Mouse (Mus musculus) neural tube, embryonic 12.5 days (tissue): ENCODE data around the gene Pde4dip. TPM values are rescaled to one million over a fixed set of nuclear protein-coding genes. Genes with fewer than 3 reads are reported as not detected.

ENCODE experiments used
- ATAC-seq: fragments of 200-750 bp; cut with Nextera tagmentation; 2 replicates; pipeline ENCODE4 v1.8.0; 2017; ENCODE audit warnings: low read depth, mild to moderate bottlenecking, moderate TSS enrichment, moderate library complexity; ENCODE audit not compliant: low FRiP score
- H3K27ac ChIP-seq: fragments of 300-500 bp; sonication (generic); 2 replicates; pipeline ENCODE4 v1.5.1; 2016
- H3K27me3 ChIP-seq: fragments of 300-500 bp; sonication (generic); replicated peaks from 2 replicates; pipeline ENCODE4 v1.6.1; 2016; ENCODE audit warnings: mild to moderate bottlenecking
- H3K36me3 ChIP-seq: fragments of 300-500 bp; sonication (generic); 2 replicates; pipeline ENCODE4 v1.6.1; 2016; ENCODE audit warnings: mild to moderate bottlenecking
- H3K4me1 ChIP-seq: fragments of 300-500 bp; sonication (generic); 2 replicates; pipeline ENCODE4 v1.6.1; 2016
- H3K4me2 ChIP-seq: fragments of 300-500 bp; sonication (generic); replicated peaks from 2 replicates; pipeline ENCODE4 v1.6.1; 2016; ENCODE audit warnings: mild to moderate bottlenecking
- H3K4me3 ChIP-seq: fragments of 300-500 bp; sonication (generic); 2 replicates; pipeline ENCODE4 v1.5.1; 2016
- H3K9ac ChIP-seq: fragments of 300-500 bp; sonication (generic); 2 replicates; pipeline ENCODE4 v1.6.1; 2016; ENCODE audit warnings: mild to moderate bottlenecking
- H3K9me3 ChIP-seq: fragments of 300-500 bp; sonication (generic); 2 replicates; pipeline ENCODE4 v1.6.1; 2016; ENCODE audit warnings: mild to moderate bottlenecking
- whole genome bisulfite sequencing: fragments of 180-500 bp; shearing (Covaris S2); methylation state at CpG from one replicate; pipeline ENCODE4 v1.1.7; 2016; 5-methylcytosine and 5-hydroxymethylcytosine counted together
- polyA plus RNA-seq: library from polyadenylated mRNA; unstranded; fragments of >200 nt; fragmentation: Nextera tagmentation; extraction: Ambion mirVana; gene quantifications from 2 replicates; pipeline ENCODE4 v1.2.1, GENCODE M21; 2016

The Pde4dip gene
- polyA plus RNA-seq, 1 experiment from 2014 or later: 60.1 TPM

GRCm38 (mm10) chr3:97805559-97805958 is 82.9 kb downstream of the Pde4dip start:
- WGBS: 91% methylated on average over 2 of the region's 2 CpGs

DNA sequence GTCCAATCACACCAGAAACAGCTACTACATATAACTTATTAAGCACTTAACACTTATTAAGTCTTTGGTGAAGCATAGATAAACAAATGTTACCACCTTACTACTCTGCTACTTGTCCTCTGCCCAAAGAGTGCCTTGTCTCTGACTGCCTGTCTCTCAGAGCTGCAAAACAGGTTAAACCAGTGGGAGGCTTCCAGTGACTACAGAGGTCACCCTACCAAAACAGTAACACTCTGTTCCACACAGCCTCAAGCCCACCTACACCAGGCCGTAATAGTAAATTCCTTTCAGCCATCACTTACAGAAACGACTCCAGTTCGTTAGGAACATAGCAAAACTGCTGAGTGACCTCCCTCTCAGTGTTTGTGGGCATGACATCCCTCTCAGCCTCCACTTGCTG is 84.8 kb downstream of the Pde4dip start:
- Histone ChIP-seq H3K36me3 (no peaks in the 10 kb centered on the region), H3K27me3 (no peaks in the 10 kb centered on the region), H3K9ac (no peak overlapping the region), H3K4me2 (no peak overlapping the region), H3K27ac (no peak overlapping the region), H3K9me3 (no peaks in the 10 kb centered on the region), H3K4me3 (no peak overlapping the region), H3K4me1 (no peaks in the 10 kb centered on the region)
- ATAC-seq: no peak
- WGBS: 56% methylated on average over 3 of the region's 3 CpGs

More at GRCm38 (mm10) chr3:97805559-97805958, 82.9 kb downstream of the Pde4dip start:
- no peak for ATAC-seq
- H3K36me3 ChIP-seq: no peaks in the 10 kb centered on the region
- H3K27me3 ChIP-seq: no peaks in the 10 kb centered on the region
- no peak overlapping the region for H3K4me3 ChIP-seq
- H3K9ac ChIP-seq: no peak overlapping the region
- no peaks in the 10 kb centered on the region for H3K9me3 ChIP-seq
- H3K27ac ChIP-seq: no peak overlapping the region
- H3K4me1 ChIP-seq: no peaks in the 10 kb centered on the region
- no peak overlapping the region for H3K4me2 ChIP-seq

DNA sequence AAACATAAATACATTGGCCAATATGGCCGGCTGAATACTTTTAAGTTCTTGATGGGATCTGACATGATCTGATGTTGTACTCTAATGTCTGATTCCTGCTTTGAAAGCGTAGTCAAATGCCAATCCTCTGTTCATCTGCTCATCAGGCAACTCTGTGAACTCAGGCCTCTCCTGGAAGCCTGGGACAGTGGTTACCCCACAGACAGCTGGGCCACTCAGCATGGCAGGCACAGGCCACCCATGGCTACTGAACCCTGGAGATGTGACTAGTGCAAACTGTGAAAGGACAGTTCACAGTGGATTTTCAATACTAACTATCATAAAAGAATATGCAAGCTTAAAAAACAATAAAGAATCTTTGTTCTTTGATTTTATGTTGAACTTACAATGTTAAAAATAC is 85.6 kb downstream of the Pde4dip start:
- no peak overlapping the region for H3K4me2 ChIP-seq
- no peak for ATAC-seq
- WGBS: 92% methylated on average over 2 of the region's 2 CpGs
- H3K27me3 ChIP-seq: no peaks in the 10 kb centered on the region
- H3K27ac ChIP-seq: no peak overlapping the region
- no peaks in the 10 kb centered on the region for H3K36me3 ChIP-seq
- H3K4me3 ChIP-seq: no peak overlapping the region
- H3K9ac ChIP-seq: no peak overlapping the region
- no peaks in the 10 kb centered on the region for H3K9me3 ChIP-seq
- no peaks in the 10 kb centered on the region for H3K4me1 ChIP-seq

DNA sequence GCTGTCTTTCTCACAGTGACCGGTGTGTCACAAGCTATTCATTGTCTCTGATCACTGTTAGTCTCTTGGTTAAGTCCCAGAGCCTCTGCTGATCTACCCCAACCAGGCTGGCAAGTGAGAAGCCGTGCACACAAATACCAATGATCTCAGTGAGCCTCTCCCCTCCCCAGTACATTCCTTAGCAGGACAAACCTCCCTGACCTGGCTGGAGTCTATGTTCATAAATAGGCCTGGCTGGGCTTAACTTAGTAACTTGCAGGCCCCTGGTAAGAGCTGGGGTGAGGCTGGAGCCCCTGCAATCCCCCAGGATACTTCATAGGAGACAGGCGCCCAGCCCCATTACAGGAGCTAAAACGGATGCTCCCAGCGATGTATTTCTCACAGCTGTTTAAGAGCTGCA is 86.2 kb downstream of the Pde4dip start:
- Histone ChIP-seq H3K36me3 (no peaks in the 10 kb centered on the region), H3K9me3 (no peaks in the 10 kb centered on the region), H3K4me2 (no peak overlapping the region), H3K27ac (no peak overlapping the region), H3K4me1 (no peaks in the 10 kb centered on the region), H3K4me3 (no peak overlapping the region), H3K9ac (no peak overlapping the region), H3K27me3 (no peaks in the 10 kb centered on the region)
- WGBS: 78% methylated on average over 5 of the region's 5 CpGs
- no peak for ATAC-seq

DNA sequence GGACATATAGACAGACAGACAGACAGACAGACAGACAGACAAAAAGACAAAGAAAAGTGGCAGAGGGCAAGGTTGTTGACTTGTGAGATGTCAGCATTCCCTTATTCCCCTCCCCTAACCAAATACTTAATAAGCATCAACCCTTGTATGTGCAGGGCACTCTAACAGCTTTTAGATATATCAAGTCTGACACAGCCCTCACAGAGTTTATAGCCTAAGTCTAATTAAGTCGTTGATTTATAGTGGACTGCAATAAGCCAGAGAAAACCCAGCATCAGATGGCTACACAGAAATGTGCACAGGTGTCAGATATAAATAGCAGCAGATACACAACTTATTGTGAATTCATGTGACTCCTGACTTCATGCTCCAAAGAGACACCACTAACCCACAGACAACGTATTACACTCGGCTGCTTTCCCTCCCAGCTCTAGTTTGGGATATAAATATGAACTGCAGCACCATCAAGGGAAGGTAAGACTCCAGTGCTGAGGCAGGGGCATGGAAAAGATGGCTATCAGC is 87.3 kb downstream of the Pde4dip start:
- no peak for ATAC-seq
- no peaks in the 10 kb centered on the region for H3K27me3 ChIP-seq
- no peak overlapping the region for H3K27ac ChIP-seq
- H3K4me1 ChIP-seq: no peaks in the 10 kb centered on the region
- no peak overlapping the region for H3K4me2 ChIP-seq
- no peaks in the 10 kb centered on the region for H3K36me3 ChIP-seq
- no peak overlapping the region for H3K9ac ChIP-seq
- no peaks in the 10 kb centered on the region for H3K9me3 ChIP-seq
- H3K4me3 ChIP-seq: no peak overlapping the region
- WGBS: 65% methylated on average over 3 of the region's 3 CpGs

GRCm38 (mm10) chr3:97800657-97801056 is 87.8 kb downstream of the Pde4dip start:
- H3K27ac ChIP-seq: no peak overlapping the region
- no peaks in the 10 kb centered on the region for H3K36me3 ChIP-seq
- H3K4me3 ChIP-seq: no peak overlapping the region
- no peaks in the 10 kb centered on the region for H3K9me3 ChIP-seq
- 83% methylated on average over 5 of the region's 5 CpGs for WGBS
- no peak overlapping the region for H3K4me2 ChIP-seq
- H3K4me1 ChIP-seq: no peaks in the 10 kb centered on the region
- no peaks in the 10 kb centered on the region for H3K27me3 ChIP-seq
- no peak overlapping the region for H3K9ac ChIP-seq
- no peak for ATAC-seq

- Histone ChIP-seq H3K9me3 (no peaks in the 10 kb centered on the region), H3K4me3 (no peak overlapping the region), H3K36me3 (no peaks in the 10 kb centered on the region), H3K27me3 (no peaks in the 10 kb centered on the region), H3K9ac (no peak overlapping the region), H3K4me2 (no peak overlapping the region), H3K4me1 (no peaks in the 10 kb centered on the region), H3K27ac (no peak overlapping the region)
- ATAC-seq: no peak
- WGBS: 80% methylated on average over 3 of the region's 3 CpGs
Observed at GRCm38 (mm10) chr3:97800004-97800403, 88.5 kb downstream of the Pde4dip start.

DNA sequence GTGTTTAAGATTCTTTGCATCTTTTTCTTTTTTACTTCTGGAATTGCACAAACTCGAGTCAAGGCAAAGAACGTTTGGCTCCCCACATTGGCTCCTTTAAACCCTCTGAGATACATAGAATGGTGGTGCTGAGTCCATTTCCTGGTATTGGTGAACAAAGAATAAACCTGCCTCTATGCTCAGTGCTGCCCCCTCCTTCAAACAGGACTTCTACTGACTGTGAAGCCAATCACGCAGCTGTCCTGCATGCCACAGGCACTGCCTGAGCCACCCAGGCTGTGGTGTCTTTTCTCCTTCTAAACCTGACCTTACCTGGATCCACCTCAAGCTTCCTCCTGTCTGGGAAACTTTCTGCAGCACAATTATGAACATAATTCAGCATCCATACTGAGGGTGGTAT is 89.2 kb downstream of the Pde4dip start:
- Histone ChIP-seq H3K4me2 (no peak overlapping the region), H3K9ac (no peak overlapping the region), H3K27ac (no peak overlapping the region), H3K9me3 (no peaks in the 10 kb centered on the region), H3K27me3 (no peaks in the 10 kb centered on the region), H3K36me3 (no peaks in the 10 kb centered on the region), H3K4me3 (no peak overlapping the region), H3K4me1 (no peaks in the 10 kb centered on the region)
- no peak for ATAC-seq
- WGBS: 66% methylated on average over 3 of the region's 3 CpGs

- H3K27ac ChIP-seq: no peak overlapping the region
- no peak overlapping the region for H3K4me2 ChIP-seq
- H3K36me3 ChIP-seq: no peaks in the 10 kb centered on the region
- no peaks in the 10 kb centered on the region for H3K9me3 ChIP-seq
- WGBS: 75% methylated on average over 6 of the region's 6 CpGs
- H3K4me3 ChIP-seq: no peak overlapping the region
- no peak overlapping the region for H3K9ac ChIP-seq
- no peaks in the 10 kb centered on the region for H3K27me3 ChIP-seq
- ATAC-seq: no peak
- no peaks in the 10 kb centered on the region for H3K4me1 ChIP-seq
Observed at GRCm38 (mm10) chr3:97797371-97797770, 91.1 kb downstream of the Pde4dip start.

- Histone ChIP-seq H3K27ac (no peak overlapping the region), H3K36me3 (no peaks in the 10 kb centered on the region), H3K27me3 (no peaks in the 10 kb centered on the region), H3K9ac (no peak overlapping the region), H3K9me3 (0 out of 2 replicates have a peak, but pooled peaks cover 4% of the 10 kb centered on the region), H3K4me1 (no peaks in the 10 kb centered on the region), H3K4me3 (no peak overlapping the region), H3K4me2 (no peak overlapping the region)
- 82% methylated on average over 8 of the region's 8 CpGs for WGBS
- no peak for ATAC-seq
Observed at GRCm38 (mm10) chr3:97793995-97794394, 94.5 kb downstream of the Pde4dip start.

DNA sequence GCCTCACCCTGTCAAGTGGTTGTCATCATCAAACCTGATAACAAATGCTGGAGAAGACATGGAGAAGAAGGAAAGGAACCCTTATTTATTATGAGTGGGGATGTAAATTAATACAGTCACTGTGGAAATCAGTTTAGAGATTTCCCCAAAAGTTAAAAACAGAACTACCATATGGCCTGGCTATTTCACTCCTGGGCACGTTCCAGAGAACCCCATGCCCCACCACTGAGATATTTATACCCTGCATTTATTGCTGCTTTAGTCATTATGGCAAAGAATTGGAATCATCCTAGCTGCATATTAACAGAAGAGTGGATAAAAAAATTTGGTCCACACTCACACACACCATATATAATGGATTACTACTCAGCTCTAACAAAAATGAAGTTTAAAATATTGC is 98.4 kb downstream of the Pde4dip start:
- no peak overlapping the region for H3K4me2 ChIP-seq
- 83% methylated on average over 1 of the region's 1 CpGs for WGBS
- H3K4me1 ChIP-seq: no peaks in the 10 kb centered on the region
- no peak overlapping the region for H3K27ac ChIP-seq
- H3K9ac ChIP-seq: no peak overlapping the region
- H3K27me3 ChIP-seq: no peaks in the 10 kb centered on the region
- no peak for ATAC-seq
- H3K9me3 ChIP-seq: 0 out of 2 replicates have a peak, but pooled peaks cover 4% of the 10 kb centered on the region
- no peak overlapping the region for H3K4me3 ChIP-seq
- no peaks in the 10 kb centered on the region for H3K36me3 ChIP-seq

GRCm38 (mm10) chr3:97789317-97789716 is 99.2 kb downstream of the Pde4dip start:
- Histone ChIP-seq H3K36me3 (no peaks in the 10 kb centered on the region), H3K4me3 (no peak overlapping the region), H3K4me1 (no peaks in the 10 kb centered on the region), H3K9me3 (0 out of 2 replicates have a peak, but pooled peaks cover 4% of the 10 kb centered on the region), H3K27ac (no peak overlapping the region), H3K4me2 (no peak overlapping the region), H3K9ac (no peak overlapping the region), H3K27me3 (no peaks in the 10 kb centered on the region)
- no peak for ATAC-seq

GRCm38 (mm10) chr3:97776195-97776594 is 112.3 kb downstream of the Pde4dip start:
- Histone ChIP-seq H3K36me3 (no peaks in the 10 kb centered on the region), H3K9me3 (no peaks in the 10 kb centered on the region), H3K4me3 (no peak overlapping the region), H3K4me1 (no peaks in the 10 kb centered on the region), H3K27ac (no peak overlapping the region), H3K4me2 (no peak overlapping the region), H3K27me3 (no peaks in the 10 kb centered on the region), H3K9ac (no peak overlapping the region)
- ATAC-seq: no peak
- 60% methylated on average over 4 of the region's 4 CpGs for WGBS
